Comparison of ENCODE assay signal across 22 mouse cellular contexts in genomic region chr14:109176602-109177179, GRCm38 (mm10).
"Had no signal": no experiment of that assay in that cellular context is flagged by ENCODE, and none has a peak within 500 bp of the region (broad histone marks: within the 10 kb centered on the region; RNA-seq: fewer than 3 reads in every experiment).

No protein-coding gene starts in this region.

- H3K36me3 ChIP-seq: liver, embryonic 15.5 days; lung, embryonic 15.5 days; midbrain, embryonic 13.5 days; neural tube, embryonic 13.5 days; neural tube, embryonic 15.5 days had no signal

- H3K9ac ChIP-seq: liver, embryonic 15.5 days; liver, postnatal 0 days; lung, embryonic 15.5 days; midbrain, embryonic 13.5 days; neural tube, embryonic 13.5 days; neural tube, embryonic 15.5 days had no signal

- H3K4me1 ChIP-seq: liver, embryonic 15.5 days; lung, embryonic 15.5 days; megakaryocyte, embryonic 14.5 days; midbrain, embryonic 13.5 days; neural tube, embryonic 13.5 days; neural tube, embryonic 15.5 days had no signal

- ATAC-seq: liver, postnatal 0 days; lung, postnatal 0 days; midbrain, embryonic 13.5 days had no signal

- H3K27me3 ChIP-seq: liver, embryonic 15.5 days; lung, embryonic 15.5 days; megakaryocyte, embryonic 14.5 days; midbrain, embryonic 13.5 days; neural tube, embryonic 13.5 days; neural tube, embryonic 15.5 days had no signal

- DNase-seq: liver, postnatal 0 days; lung, adult 2 months; lung, postnatal 14 days; lung, postnatal 36 days; retina, postnatal 1 day; right cerebral cortex, adult 18-20 months; right cerebral cortex, postnatal 25 days; right cerebral cortex, postnatal 4 days; spleen, adult 18-20 months; thymus, adult 18-20 months; thymus, postnatal 14 days; thymus, postnatal 36 days had no signal

- H3K9me3 ChIP-seq: liver, embryonic 15.5 days; lung, embryonic 15.5 days; megakaryocyte, embryonic 14.5 days; midbrain, embryonic 13.5 days; neural tube, embryonic 13.5 days; neural tube, embryonic 15.5 days had no signal

- H3K4me3 ChIP-seq: liver, embryonic 15.5 days; lung, embryonic 15.5 days; megakaryocyte, embryonic 14.5 days; midbrain, embryonic 13.5 days; myocyte; neural tube, embryonic 13.5 days; neural tube, embryonic 15.5 days had no signal

- H3K4me2 ChIP-seq: liver, embryonic 15.5 days; lung, embryonic 15.5 days; midbrain, embryonic 11.5 days; midbrain, embryonic 13.5 days; neural tube, embryonic 13.5 days; neural tube, embryonic 15.5 days had no signal

- H3K27ac ChIP-seq: liver, embryonic 15.5 days; lung, embryonic 15.5 days; macrophage; midbrain, embryonic 13.5 days; neural tube, embryonic 13.5 days; neural tube, embryonic 15.5 days had no signal
